Comparison of ENCODE assay signal across 27 mouse cellular contexts in the genomic region with DNA sequence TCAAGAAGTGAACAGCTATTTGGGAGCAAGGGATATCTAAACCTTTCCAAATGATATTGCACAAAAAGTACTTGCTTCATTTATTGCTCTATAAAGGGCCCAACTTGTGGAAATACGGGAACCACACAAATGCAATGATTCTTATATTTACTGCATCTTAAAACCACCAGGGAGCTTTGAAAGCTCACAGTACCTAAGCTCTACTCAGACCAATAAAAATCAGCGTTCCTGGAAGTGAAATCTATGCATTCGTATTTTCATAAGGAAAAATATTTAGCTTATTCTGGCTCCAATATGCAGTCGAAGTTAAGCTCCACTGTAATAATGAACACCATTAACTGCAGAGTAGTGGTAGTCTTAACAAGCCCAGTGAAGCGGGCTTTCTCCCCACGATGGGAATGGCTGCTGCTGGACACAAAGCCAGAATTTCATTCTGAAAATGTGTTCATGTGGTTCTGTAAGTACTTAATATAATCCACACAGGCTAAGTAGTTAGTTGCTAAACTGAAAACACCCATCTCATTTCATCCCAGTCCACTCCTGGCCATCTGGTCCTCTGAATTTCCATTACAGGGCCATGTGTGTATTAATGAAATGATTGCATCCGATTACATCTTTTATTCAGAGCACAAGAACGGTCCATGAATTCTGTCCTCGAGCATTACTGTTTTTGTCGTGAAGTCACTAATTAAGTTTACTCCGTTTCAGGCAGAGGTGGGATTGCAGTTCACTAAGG. TPM values are rescaled to one million over a fixed set of nuclear protein-coding genes. Genes with fewer than 3 reads are reported as not detected.
DNase-seq lines count a peak whose midpoint lies in the region; ATAC-seq and TF ChIP-seq lines count a peak whose summit lies in the region.
"Had no signal": no experiment of that assay in that cellular context is flagged by ENCODE, and none has a peak within 500 bp of the region (broad histone marks: within the 10 kb centered on the region; RNA-seq: fewer than 3 reads in every experiment).

No protein-coding gene starts in this region.

- no peak overlapping the region for H3K4me2 ChIP-seq in hindbrain, embryonic 12.5 days (replicated peaks)
- H3K4me2 ChIP-seq in hindbrain, embryonic 16.5 days (ENCODE audit: low read length), result no peak overlapping the region
- no peak overlapping the region for H3K4me2 ChIP-seq in midbrain, embryonic 13.5 days (replicated peaks)
- H3K4me2 ChIP-seq in midbrain, embryonic 14.5 days (ENCODE audit: low read length), result no peak overlapping the region
- H3K4me2 ChIP-seq in forebrain, postnatal 0 days (ENCODE audit: low read depth), result no peak overlapping the region
- H3K4me2 ChIP-seq: heart, embryonic 11.5 days; hindbrain, embryonic 15.5 days; kidney, embryonic 15.5 days; limb, embryonic 12.5 days; lung, embryonic 15.5 days; midbrain, embryonic 15.5 days had no signal

- WGBS in hindbrain, embryonic 12.5 days, result 71% methylated on average over 11 of the region's 11 CpGs
- 66% methylated on average over 11 of the region's 11 CpGs for WGBS in hindbrain, embryonic 16.5 days
- WGBS in midbrain, embryonic 13.5 days, result 62% methylated on average over 11 of the region's 11 CpGs
- WGBS in midbrain, embryonic 14.5 days, result 64% methylated on average over 11 of the region's 11 CpGs
- 46% methylated on average over 11 of the region's 11 CpGs for WGBS in forebrain, postnatal 0 days

- no peak for DNase-seq in midbrain, embryonic 14.5 days
- peak; percentile 18 for DNase-seq in forebrain, postnatal 0 days
- no peak for DNase-seq in kidney, postnatal 14 days
- DNase-seq: cerebellum, adult 9-10 months; heart, postnatal 10 days; right cerebral cortex, postnatal 14 days; spleen, adult 18-20 months; thymus, postnatal 36 days had no signal

- no peak overlapping the region for H3K27ac ChIP-seq in hindbrain, embryonic 12.5 days
- H3K27ac ChIP-seq in hindbrain, embryonic 16.5 days (ENCODE audit: low read depth, low read length), result no peak overlapping the region
- no peak overlapping the region for H3K27ac ChIP-seq in midbrain, embryonic 13.5 days
- H3K27ac ChIP-seq in midbrain, embryonic 14.5 days (replicated peaks; ENCODE audit: low read depth, low read length), result no peak overlapping the region
- H3K27ac ChIP-seq in forebrain, postnatal 0 days (ENCODE audit: low read depth, low read length), result no peak overlapping the region
- H3K27ac ChIP-seq: embryonic facial prominence, embryonic 10.5 days; hindbrain, embryonic 15.5 days; kidney, embryonic 15.5 days; limb, embryonic 12.5 days; liver, embryonic 14.5 days; lung, embryonic 15.5 days; macrophage; midbrain, embryonic 15.5 days had no signal

- no peak overlapping the region for H3K9ac ChIP-seq in hindbrain, embryonic 12.5 days
- H3K9ac ChIP-seq in hindbrain, embryonic 16.5 days (ENCODE audit: low read depth, low read length), result no peak overlapping the region
- H3K9ac ChIP-seq in midbrain, embryonic 13.5 days (replicated peaks), result no peak overlapping the region
- no peak overlapping the region for H3K9ac ChIP-seq in midbrain, embryonic 14.5 days (replicated peaks; ENCODE audit: low read length)
- H3K9ac ChIP-seq in forebrain, postnatal 0 days, result no peak overlapping the region
- H3K9ac ChIP-seq: hindbrain, embryonic 15.5 days; kidney, embryonic 15.5 days; limb, embryonic 12.5 days; liver, embryonic 14.5 days; lung, embryonic 15.5 days; midbrain, embryonic 15.5 days had no signal

- TF ChIP-seq CTCF in forebrain, postnatal 0 days (IDR thresholded peaks at IDR 0.05; ENCODE audit: low read depth), result no peak

- H3K36me3 ChIP-seq in hindbrain, embryonic 12.5 days, result no peaks in the 10 kb centered on the region
- no peaks in the 10 kb centered on the region for H3K36me3 ChIP-seq in hindbrain, embryonic 16.5 days (ENCODE audit: control insufficient read depth, insufficient read depth, low read length)
- no peaks in the 10 kb centered on the region for H3K36me3 ChIP-seq in midbrain, embryonic 13.5 days
- no peaks in the 10 kb centered on the region for H3K36me3 ChIP-seq in midbrain, embryonic 14.5 days (ENCODE audit: control insufficient read depth, insufficient read depth, low read length)
- H3K36me3 ChIP-seq in forebrain, postnatal 0 days (ENCODE audit: insufficient read depth), result no peaks in the 10 kb centered on the region
- H3K36me3 ChIP-seq: embryonic facial prominence, embryonic 10.5 days; hindbrain, embryonic 15.5 days; kidney, embryonic 15.5 days; limb, embryonic 12.5 days; lung, embryonic 15.5 days; midbrain, embryonic 15.5 days had no signal

- H3K9me3 ChIP-seq in hindbrain, embryonic 12.5 days (replicated peaks), result no peaks in the 10 kb centered on the region
- no peaks in the 10 kb centered on the region for H3K9me3 ChIP-seq in hindbrain, embryonic 16.5 days (ENCODE audit: control insufficient read depth, low read length)
- no peaks in the 10 kb centered on the region for H3K9me3 ChIP-seq in midbrain, embryonic 13.5 days
- H3K9me3 ChIP-seq in midbrain, embryonic 14.5 days (ENCODE audit: control insufficient read depth, low read length), result no peaks in the 10 kb centered on the region
- H3K9me3 ChIP-seq in forebrain, postnatal 0 days (ENCODE audit: low read length), result no peaks in the 10 kb centered on the region
- H3K9me3 ChIP-seq: embryonic facial prominence, embryonic 10.5 days; hindbrain, embryonic 15.5 days; kidney, embryonic 15.5 days; limb, embryonic 12.5 days; lung, embryonic 15.5 days; midbrain, embryonic 15.5 days had no signal

- H3K4me1 ChIP-seq in hindbrain, embryonic 12.5 days, result peaks cover 7% of the 10 kb centered on the region
- H3K4me1 ChIP-seq in hindbrain, embryonic 16.5 days (ENCODE audit: control insufficient read depth, insufficient read depth, low read depth, low read length), result peaks cover 4% of the 10 kb centered on the region
- peaks cover 15% of the 10 kb centered on the region for H3K4me1 ChIP-seq in midbrain, embryonic 13.5 days (replicated peaks)
- H3K4me1 ChIP-seq in midbrain, embryonic 14.5 days (ENCODE audit: control insufficient read depth, insufficient read depth, low read length), result peaks cover 13% of the 10 kb centered on the region; the same call in 1 of the 2 replicates
- no peaks in the 10 kb centered on the region for H3K4me1 ChIP-seq in forebrain, postnatal 0 days (ENCODE audit: insufficient read depth)
- H3K4me1 ChIP-seq: embryonic facial prominence, embryonic 10.5 days; kidney, embryonic 15.5 days; lung, embryonic 15.5 days had no signal

- H3K4me3 ChIP-seq in hindbrain, embryonic 12.5 days, result no peak overlapping the region
- no peak overlapping the region for H3K4me3 ChIP-seq in hindbrain, embryonic 16.5 days (ENCODE audit: low read length)
- no peak overlapping the region for H3K4me3 ChIP-seq in midbrain, embryonic 13.5 days (replicated peaks)
- no peak overlapping the region for H3K4me3 ChIP-seq in midbrain, embryonic 14.5 days (replicated peaks; ENCODE audit: low read depth, low read length)
- H3K4me3 ChIP-seq in forebrain, postnatal 0 days (ENCODE audit: low read depth, low read length), result no peak overlapping the region
- H3K4me3 ChIP-seq: embryonic facial prominence, embryonic 10.5 days; hindbrain, embryonic 15.5 days; kidney, embryonic 15.5 days; limb, embryonic 12.5 days; lung, embryonic 15.5 days; midbrain, embryonic 15.5 days had no signal

- ATAC-seq in hindbrain, embryonic 12.5 days (ENCODE audit: low FRiP score), result 0 out of 2 replicates have a peak, but pooled peaks have one; percentile 58
- no peak for ATAC-seq in hindbrain, embryonic 16.5 days
- ATAC-seq in midbrain, embryonic 13.5 days, result peak; percentile 47; the same call in 1 of the 2 replicates
- ATAC-seq in midbrain, embryonic 14.5 days (ENCODE audit: low FRiP score, low TSS enrichment), result no peak; the same call in 1 of the 2 replicates
- ATAC-seq in forebrain, postnatal 0 days, result no peak
- no peak for ATAC-seq in megakaryocyte, adult 5-6 weeks (ENCODE audit: poor library complexity, severe bottlenecking)
- ATAC-seq: midbrain, embryonic 15.5 days had no signal

- H3K27me3 ChIP-seq in hindbrain, embryonic 12.5 days, result peaks cover 19% of the 10 kb centered on the region
- no peaks in the 10 kb centered on the region for H3K27me3 ChIP-seq in hindbrain, embryonic 16.5 days (replicated peaks; ENCODE audit: control insufficient read depth, insufficient read depth, low read length)
- H3K27me3 ChIP-seq in midbrain, embryonic 13.5 days, result peaks cover 9% of the 10 kb centered on the region
- H3K27me3 ChIP-seq in midbrain, embryonic 14.5 days (ENCODE audit: control insufficient read depth, insufficient read depth, low read length), result no peaks in the 10 kb centered on the region
- H3K27me3 ChIP-seq in forebrain, postnatal 0 days (ENCODE audit: insufficient read depth, low read length), result 0 out of 2 replicates have a peak, but pooled peaks cover 5% of the 10 kb centered on the region
- H3K27me3 ChIP-seq: CH12.LX; hindbrain, embryonic 15.5 days; midbrain, embryonic 15.5 days had no signal

RNA-seq across cellular contexts. Expression of gene Gjd2, which starts 6.2 kb away (rescaled TPM):
- polyA plus RNA-seq in hindbrain, embryonic 12.5 days (2016; fragmentation: Nextera tagmentation; extraction: Ambion mirVana), result 1.6 and 1.7 TPM in 2 replicates
- polyA plus RNA-seq in hindbrain, embryonic 16.5 days (2015; fragmentation: Nextera tagmentation; extraction: Ambion mirVana), result 11.0 and 11.3 TPM in 2 replicates
- polyA plus RNA-seq in midbrain, embryonic 13.5 days (2015; fragmentation: Nextera tagmentation; extraction: Ambion mirVana), result 5.5 and 6.4 TPM in 2 replicates
- 6.3 and 17.6 TPM in 2 replicates for polyA plus RNA-seq in midbrain, embryonic 14.5 days (2014; fragmentation: Nextera tagmentation; extraction: Ambion mirVana)
- total RNA-seq in forebrain, postnatal 0 days (2014; rRNA removed), result 26.4 and 37.7 TPM in 2 replicates
- polyA plus RNA-seq in forebrain, postnatal 0 days (2015; fragmentation: Nextera tagmentation; extraction: Ambion mirVana), result 4.2 and 6.6 TPM in 2 replicates
- total RNA-seq in megakaryocyte, adult 5-6 weeks (2015), result not detected in 2 replicates
- not detected in 2 replicates for total RNA-seq in megakaryocyte, adult 5-6 weeks (2017)
- total RNA-seq: CH12.LX; common myeloid progenitor, adult 5-6 weeks; gastrocnemius, adult 8-10 months; granulocyte monocyte progenitor cell, adult 5-6 weeks; heart, postnatal 10 days; MEL had no signal
- polyA plus RNA-seq: heart, embryonic 11.5 days; limb, embryonic 12.5 days; liver, embryonic 14.5 days; macrophage had no signal

RNA-seq across cellular contexts. Expression of gene Actc1, which starts 33.7 kb away (rescaled TPM):
- 33.5 and 138 TPM in 2 replicates for polyA plus RNA-seq in hindbrain, embryonic 12.5 days (2016; fragmentation: Nextera tagmentation; extraction: Ambion mirVana)
- 1.3 and 71.3 TPM in 2 replicates for polyA plus RNA-seq in hindbrain, embryonic 16.5 days (2015; fragmentation: Nextera tagmentation; extraction: Ambion mirVana)
- polyA plus RNA-seq in midbrain, embryonic 13.5 days (2015; fragmentation: Nextera tagmentation; extraction: Ambion mirVana), result 1.0 and 4.1 TPM in 2 replicates
- polyA plus RNA-seq in midbrain, embryonic 14.5 days (2014; fragmentation: Nextera tagmentation; extraction: Ambion mirVana), result 0.24 and 0.89 TPM in 2 replicates
- total RNA-seq in forebrain, postnatal 0 days (2014; rRNA removed), result 0.46 and 1.4 TPM in 2 replicates
- polyA plus RNA-seq in forebrain, postnatal 0 days (2015; fragmentation: Nextera tagmentation; extraction: Ambion mirVana), result 0.17 and 0.19 TPM in 2 replicates
- total RNA-seq in megakaryocyte, adult 5-6 weeks (2015), result not detected in 2 replicates
- total RNA-seq in megakaryocyte, adult 5-6 weeks (2017), result not detected in 2 replicates
- total RNA-seq: CH12.LX; common myeloid progenitor, adult 5-6 weeks; granulocyte monocyte progenitor cell, adult 5-6 weeks; layer of hippocampus, postnatal 10 days; MEL had no signal
- polyA plus RNA-seq: macrophage had no signal

Comparison
In these comparisons a context has a peak if more than half of its experiments do, and no peak if none do; other contexts are left out.
1. ATAC-seq: peak in hindbrain, embryonic 12.5 days (single experiment) and midbrain, embryonic 13.5 days (single experiment); none in hindbrain, embryonic 16.5 days (single experiment), midbrain, embryonic 14.5 days (single experiment), forebrain, postnatal 0 days (single experiment) and megakaryocyte, adult 5-6 weeks (single experiment).